Mouse (Mus musculus) gastrocnemius, adult 2 months (tissue): ENCODE measurements around the gene Snx29. TPM values are rescaled to one million over a fixed set of nuclear protein-coding genes. Genes with fewer than 3 reads are reported as not detected.

ENCODE experiments used
- DNase-seq: peaks from one replicate; pipeline ENCODE4 v3.0.0; 2022
- H3K27ac ChIP-seq: fragments of 200-600 bp; 2 replicates; pipeline ENCODE4 v1.8.1; 2022; ENCODE audit warnings: mild to moderate bottlenecking
- H3K4me3 ChIP-seq: fragments of 200-600 bp; 2 replicates; pipeline ENCODE4 v1.8.1; 2022; ENCODE audit warnings: mild to moderate bottlenecking, moderate library complexity
- CTCF ChIP-seq: fragments of 200-600 bp; IDR thresholded peaks from 2 replicates; pipeline ENCODE4 v1.8.1; 2022; ENCODE audit warnings: antibody characterized with exemption, mild to moderate bottlenecking, moderate library complexity
- intact Hi-C: fragments of 180-260 bp; cut with DNase I; formaldehyde crosslinking; loops from one replicate; pipeline ENCODE4 v1.15.1; 2025
- total RNA-seq, 2 experiments: library from RNA; stranded (reverse); gene quantifications; 2 replicates each; pipeline ENCODE4 v1.2.3; 2021

Gene Snx29
- total RNA-seq, 2 experiments from 2014 or later, result 9.6 to 11.6 TPM

DNA sequence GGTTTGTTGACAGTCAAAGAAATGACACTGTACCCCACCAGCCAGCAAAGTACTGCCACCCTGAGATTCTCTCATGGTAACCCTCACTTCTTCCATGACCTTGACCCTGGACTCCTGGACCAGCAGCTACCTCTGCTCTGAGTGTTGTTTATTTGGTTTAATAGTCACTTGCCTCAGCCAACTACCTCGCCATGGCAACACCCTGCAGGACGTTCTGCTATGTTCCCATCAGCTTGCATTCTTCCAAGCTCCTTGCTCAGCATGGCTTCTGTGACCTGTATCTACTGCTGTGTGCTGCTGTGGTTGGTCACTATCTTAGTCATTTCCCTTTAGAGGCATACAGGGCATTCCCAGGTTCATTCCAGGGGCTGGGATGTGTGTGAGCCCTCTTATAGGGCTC, 266.6 kb downstream of the Snx29 start:
- no peak for TF ChIP-seq CTCF
- Histone ChIP-seq H3K4me3 (no peak overlapping the region), H3K27ac (no peak overlapping the region)
- intact Hi-C loops, result no loop called here
- DNase-seq, result no peak

DNA sequence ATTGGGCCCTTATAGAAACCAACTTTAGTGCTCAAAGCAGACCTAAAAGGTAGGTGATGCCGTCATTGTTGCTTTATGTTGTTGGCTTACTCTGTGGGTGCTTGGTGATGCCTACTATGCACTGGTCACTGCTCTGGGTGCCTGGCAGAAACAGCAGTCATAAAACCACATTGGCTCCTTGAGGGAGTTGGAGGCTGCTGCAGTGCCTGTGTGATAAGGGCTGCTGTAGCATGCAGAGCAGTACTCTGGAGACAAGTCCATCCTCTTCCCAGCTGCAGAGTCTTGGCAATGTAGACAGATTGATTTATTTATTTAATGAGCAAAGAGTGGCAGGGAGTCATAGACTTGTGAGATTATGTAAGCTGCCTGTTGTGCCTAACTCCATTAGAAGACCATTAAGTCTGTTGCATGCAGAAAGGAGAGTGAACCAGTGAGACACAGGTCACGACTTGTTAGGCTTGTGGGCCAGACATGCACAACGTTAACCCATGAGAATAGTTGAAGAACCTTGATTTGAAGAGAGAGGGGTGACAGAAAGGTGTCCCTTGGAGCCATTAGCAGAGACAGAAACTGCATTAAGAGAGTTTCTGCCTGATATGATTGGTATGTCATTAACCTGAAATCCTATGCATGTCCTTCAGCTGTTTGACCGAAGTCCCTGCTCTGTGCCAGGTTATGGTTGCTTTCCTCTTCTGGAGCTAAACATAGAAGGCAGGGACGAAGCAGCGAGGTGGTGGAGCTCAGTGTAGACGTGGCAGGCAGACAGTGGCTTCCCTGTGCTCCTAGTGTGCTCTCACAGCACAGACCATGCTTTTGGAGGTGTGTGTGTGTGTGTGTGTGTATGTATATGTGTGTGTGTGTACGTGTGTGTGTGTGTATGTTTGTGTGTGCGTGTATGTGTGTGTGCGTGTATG, 267.3 kb downstream of the Snx29 start:
- no peak for TF ChIP-seq CTCF
- Histone ChIP-seq H3K27ac (no peak overlapping the region), H3K4me3 (no peak overlapping the region)
- intact Hi-C loops, result no loop called here
- no peak for DNase-seq

DNA sequence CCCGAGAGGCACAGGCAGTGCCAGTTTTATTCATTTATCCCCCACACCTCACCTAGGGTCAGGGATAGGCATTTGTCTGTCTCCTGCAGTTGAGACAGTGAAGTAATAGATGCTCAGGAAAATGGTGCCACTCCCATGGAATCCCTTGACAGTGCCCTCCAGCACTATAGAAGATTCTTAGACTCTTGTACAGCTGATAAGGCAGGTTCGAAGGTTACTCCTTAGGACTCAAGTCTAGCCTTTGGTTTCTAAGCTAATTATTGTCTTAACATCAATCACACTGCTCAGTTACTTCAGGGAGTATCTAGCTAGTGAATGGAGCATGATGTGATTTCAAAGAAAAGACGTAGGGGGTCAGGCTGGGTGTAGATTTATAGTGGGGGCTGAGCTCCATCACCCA, 273.9 kb downstream of the Snx29 start:
- no peak overlapping the region for H3K27ac ChIP-seq
- H3K4me3 ChIP-seq, result no peak overlapping the region
- no peak for TF ChIP-seq CTCF
- intact Hi-C loops, result no loop called here
- DNase-seq, result no peak

DNA sequence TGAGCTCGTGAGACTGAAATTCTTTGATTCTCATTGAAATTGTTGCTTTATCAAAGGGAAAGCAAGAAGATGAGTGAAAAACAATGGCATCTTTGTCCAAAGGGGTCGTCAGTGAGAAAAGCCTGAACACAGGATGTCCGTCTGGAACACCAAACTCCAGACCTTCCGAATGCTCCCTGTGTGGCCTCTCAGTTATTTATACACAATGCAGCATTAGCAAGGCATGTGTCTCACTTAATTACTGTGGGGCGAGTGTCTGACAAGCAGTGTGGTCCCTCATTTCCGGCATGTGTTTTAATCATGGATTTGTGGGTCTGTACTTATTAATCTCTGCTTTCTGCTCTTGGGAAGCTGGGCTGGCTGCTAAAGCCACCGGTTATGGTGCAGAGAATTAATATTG, 275.1 kb downstream of the Snx29 start:
- no peak overlapping the region for H3K27ac ChIP-seq
- intact Hi-C loops, result no loop called here

DNA sequence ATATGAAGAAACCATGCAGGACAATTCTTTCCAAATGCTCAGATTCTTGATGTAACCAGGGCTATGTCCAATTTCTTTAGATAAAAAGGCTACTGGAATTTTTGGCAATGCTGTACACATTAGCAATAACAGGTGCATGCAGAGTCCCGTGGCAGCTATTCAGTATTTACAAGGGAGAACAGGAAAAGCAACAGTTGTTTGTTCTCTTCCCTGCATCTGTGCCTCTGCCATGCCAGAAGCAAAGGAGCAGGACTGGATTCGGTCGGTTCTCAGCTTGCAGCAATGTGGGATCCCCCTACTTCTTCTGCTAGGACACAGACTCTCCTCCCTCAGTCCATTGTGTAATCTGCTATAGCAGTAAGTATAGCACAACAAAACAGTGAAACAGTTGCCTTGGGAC, 276.8 kb downstream of the Snx29 start:
- H3K27ac ChIP-seq, result no peak overlapping the region
- DNase-seq, result no peak
- no peak for TF ChIP-seq CTCF
- no peak overlapping the region for H3K4me3 ChIP-seq
- intact Hi-C loops, result no loop called here

More for the DNA sequence above, 275.1 kb downstream of the Snx29 start:
- DNase-seq, result no peak
- no peak for TF ChIP-seq CTCF
- H3K4me3 ChIP-seq, result no peak overlapping the region

DNA sequence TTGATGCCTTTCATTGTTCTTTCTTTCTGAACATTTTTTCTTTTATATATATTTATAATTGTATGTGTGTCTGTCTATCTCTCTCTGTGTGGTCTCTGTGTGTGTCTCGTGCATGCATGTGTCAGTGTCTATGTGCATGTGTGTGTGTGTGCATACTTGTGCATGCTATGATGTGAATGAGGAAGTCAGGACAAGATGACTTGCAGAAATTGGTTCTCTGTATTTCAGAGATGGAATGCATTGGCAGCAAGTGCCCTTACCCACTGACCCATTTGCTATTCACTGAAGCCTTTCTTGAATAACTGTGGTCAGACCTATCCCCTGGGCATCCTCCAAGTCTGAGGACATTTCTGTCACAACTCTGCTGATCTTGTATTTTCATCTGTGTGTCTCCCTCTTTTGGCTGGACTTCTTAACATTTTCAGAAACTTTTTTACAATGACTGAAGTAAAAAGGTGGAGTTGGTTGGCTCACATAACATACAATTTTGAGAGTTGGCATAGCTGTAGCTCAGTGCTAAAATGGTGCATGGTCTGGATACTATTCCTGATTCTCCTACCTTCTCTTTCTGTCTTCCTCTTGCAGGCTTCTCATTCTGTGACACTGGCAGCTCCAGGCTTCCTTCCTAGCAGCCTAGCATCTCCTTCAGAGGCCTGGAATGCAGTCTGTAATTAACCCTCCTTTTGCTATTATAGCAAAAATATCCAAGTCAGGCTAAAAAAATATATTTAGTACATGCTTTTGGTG, 278.8 kb downstream of the Snx29 start:
- intact Hi-C loops, result no loop called here
- no peak overlapping the region for H3K27ac ChIP-seq
- TF ChIP-seq CTCF, result no peak
- H3K4me3 ChIP-seq, result no peak overlapping the region
- DNase-seq, result no peak

DNA sequence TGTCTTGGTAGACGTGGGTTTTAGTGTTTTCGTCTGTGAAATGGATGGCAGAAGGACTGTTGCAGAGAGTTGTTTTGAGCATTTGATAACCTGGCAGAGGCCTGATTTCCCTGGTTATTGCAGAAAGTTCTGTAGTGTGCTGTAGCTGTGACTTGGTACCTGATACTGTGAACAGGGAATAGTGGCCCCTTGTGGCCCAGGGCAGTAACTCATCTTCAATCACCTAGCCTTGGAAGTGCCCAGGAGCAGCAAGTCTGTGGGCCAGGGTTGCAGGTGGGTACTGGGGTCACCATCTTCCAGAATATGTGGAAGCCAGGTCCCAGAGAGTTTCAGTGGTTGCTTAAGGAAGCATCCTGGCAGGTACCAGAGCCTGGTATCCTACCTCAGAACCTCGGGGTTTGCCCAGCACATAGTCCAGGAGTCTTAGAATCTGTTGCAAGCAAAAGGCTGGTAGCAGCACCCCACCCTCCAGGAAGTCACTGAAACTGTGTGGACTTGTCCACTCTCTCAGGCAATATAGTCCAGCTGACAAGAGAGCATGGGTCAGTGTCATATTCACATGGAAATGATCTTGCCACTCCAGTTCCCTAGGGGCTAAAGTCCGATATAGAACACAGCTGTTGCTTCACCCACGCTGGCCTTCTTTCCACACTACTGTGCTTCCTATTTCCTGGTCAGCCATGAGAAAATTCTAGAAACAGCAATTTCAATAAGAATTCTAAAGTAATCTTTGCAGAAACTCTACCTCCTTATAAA, 281.1 kb downstream of the Snx29 start:
- H3K4me3 ChIP-seq, result no peak overlapping the region
- TF ChIP-seq CTCF, result peak; percentile 73
- peak overlapping the region; percentile 54 for H3K27ac ChIP-seq
- intact Hi-C loops, result loop anchor here (2.0 kb wide), 1 partner anchor 135 kb away; no protein-coding TSS in a partner anchor
- peak; percentile 51 for DNase-seq

DNA sequence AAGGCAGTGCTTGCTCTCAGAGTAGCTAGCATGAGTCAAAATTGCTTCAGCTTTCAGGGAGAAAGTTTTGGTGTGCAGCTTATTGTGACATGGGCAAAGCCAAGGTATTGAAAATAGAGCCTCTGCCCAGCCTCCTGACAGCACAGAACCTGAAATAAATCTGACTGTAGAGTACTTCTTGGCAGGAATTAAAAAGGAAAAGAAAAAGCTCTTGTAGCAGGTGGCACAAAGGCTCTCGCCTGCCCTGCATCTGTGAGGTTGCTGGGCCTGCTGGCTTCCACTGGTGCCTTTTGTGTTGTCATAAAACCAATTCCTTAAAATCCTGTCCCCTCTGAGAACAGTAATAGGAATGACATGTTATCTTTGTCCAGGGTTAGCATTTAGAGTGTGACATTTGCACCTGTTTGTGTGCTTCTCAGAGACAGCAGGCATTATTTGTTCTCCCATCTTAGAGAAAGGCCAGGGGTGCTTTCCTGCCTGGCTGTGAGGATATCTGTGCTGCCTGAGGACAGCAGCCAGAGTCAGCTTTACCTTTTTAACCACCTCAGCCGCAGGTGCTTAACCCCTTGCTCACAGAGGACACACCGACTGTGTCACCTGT, 289.9 kb downstream of the Snx29 start:
- intact Hi-C loops, result no loop called here
- DNase-seq, result no peak
- H3K27ac ChIP-seq, result peak overlapping the region; percentile 62
- no peak for TF ChIP-seq CTCF
- H3K4me3 ChIP-seq, result no peak overlapping the region

DNA sequence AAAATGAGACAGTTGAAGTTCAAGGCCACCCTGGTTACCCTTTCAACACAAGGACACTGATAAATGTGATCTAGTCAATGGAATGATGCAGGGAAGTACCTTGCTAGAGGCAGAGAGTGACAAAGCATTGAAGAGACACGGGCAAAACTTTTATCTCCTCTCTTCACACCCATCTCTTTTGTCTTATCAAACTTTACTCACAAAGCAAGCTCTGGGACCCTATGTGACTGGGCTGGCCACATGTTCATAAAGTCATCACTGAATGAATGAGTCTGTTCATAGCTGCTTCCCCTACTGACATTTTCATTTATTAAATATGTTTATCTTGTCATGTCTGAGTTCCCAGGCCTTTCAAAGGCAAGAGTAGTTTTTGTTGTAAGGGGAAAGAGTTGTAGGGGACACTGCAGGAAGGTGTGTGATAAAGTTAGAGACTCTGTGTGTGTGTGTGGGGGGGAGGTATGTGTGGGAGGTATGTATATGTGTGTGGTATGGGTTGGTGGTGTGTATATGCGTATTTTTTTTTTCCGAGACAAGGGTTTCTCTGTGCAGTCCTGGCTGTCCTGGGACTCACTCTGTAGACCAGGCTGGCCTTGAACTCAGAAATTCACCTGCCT, 291.8 kb downstream of the Snx29 start:
- no peak overlapping the region for H3K27ac ChIP-seq
- intact Hi-C loops, result no loop called here
- no peak for DNase-seq
- TF ChIP-seq CTCF, result no peak
- no peak overlapping the region for H3K4me3 ChIP-seq

DNA sequence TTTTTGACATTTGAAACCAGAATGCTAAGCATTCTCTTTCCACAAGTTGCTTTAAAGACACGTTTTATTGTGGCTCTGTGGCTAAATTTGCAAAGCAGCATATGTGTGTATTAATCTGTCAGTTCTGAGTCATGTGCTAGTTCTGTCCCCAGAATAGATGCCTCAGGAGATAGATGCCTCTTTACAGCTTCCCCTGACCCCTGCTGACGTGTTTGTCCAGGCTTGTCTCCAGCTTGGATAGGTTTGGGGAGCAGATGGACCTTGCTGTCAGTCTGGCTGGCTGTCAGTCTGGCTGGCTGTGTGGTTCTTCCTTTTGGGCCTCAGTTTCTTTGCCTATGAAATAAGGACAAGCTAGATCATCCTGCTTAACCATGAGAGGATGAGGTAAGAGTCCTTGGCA, 292.9 kb downstream of the Snx29 start:
- DNase-seq, result peak; percentile 64
- Histone ChIP-seq H3K27ac (peak overlapping the region; percentile 69), H3K4me3 (0 out of 2 replicates have a peak overlapping the region, but pooled peaks have one; percentile 15)
- intact Hi-C loops, result no loop called here
- TF ChIP-seq CTCF, result no peak

DNA sequence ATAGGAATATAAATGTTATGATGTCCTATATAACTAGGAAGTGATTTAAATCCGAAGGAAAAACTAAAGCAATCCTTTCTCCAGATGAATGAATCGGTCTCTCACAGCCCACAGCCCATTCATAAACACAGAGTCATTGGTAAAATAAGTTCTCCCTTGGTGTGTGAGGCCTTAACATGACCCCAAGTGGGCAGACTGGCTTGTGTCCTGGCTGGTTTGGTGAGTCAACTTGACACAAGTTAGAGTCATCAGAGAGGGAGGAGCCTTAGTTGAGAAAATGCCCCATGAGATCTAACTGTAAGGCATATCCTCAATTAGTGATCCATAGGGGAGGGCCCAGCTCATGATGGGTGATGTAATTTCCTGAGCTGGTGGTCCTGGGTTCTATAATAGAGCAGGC, 297.2 kb downstream of the Snx29 start:
- no peak overlapping the region for H3K27ac ChIP-seq
- no peak for DNase-seq
- intact Hi-C loops, result no loop called here
- no peak overlapping the region for H3K4me3 ChIP-seq
- TF ChIP-seq CTCF, result no peak

DNA sequence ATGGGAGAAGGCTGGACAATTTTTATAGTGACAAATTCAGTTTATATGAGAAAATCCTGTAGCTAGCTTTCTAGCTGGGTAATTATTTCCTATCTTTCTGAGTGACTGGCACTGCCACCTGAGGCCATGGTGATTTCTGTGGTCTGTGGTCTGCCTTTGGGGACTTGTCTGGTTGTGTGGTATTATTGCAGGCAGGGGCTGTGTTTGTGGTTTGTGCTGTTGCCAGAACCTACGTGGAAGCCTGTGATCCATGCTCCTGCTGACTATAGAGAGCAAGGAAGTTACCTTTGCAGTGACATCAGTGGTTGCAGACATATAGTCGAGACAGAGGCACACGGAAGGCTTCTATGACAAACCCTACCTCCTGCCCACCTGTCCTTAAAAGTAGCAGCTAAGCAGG, 298.3 kb downstream of the Snx29 start:
- DNase-seq, result no peak
- TF ChIP-seq CTCF, result no peak
- Histone ChIP-seq H3K27ac (no peak overlapping the region), H3K4me3 (no peak overlapping the region)
- intact Hi-C loops, result no loop called here
